Mouse (Mus musculus): ENCODE measurements around the gene Chsy1. TPM values are rescaled to one million over a fixed set of nuclear protein-coding genes. Genes with fewer than 3 reads are reported as not detected.

Gene Chsy1
- polyA plus RNA-seq, 1 experiment from 2014 or later = 11.7 TPM

GRCm38 (mm10) chr7:66090676-66091190, 18.6 kb upstream of the Chsy1 start:
- Histone ChIP-seq H3K4me2 (no peak overlapping the region), H3K36me3 (peaks cover 72% of the 10 kb centered on the region), H3K9me3 (no peaks in the 10 kb centered on the region), H3K4me1 (no peaks in the 10 kb centered on the region), H3K27me3 (replicated peaks) (no peaks in the 10 kb centered on the region), H3K9ac (no peak overlapping the region), H3K27ac (replicated peaks) (no peak overlapping the region), H3K4me3 (no peak overlapping the region)
- WGBS = 86% methylated on average over 11 of the region's 11 CpGs
- no peak for ATAC-seq (ENCODE audit: extremely low read depth, insufficient number of reproducible peaks, low FRiP score, low TSS enrichment)

DNA sequence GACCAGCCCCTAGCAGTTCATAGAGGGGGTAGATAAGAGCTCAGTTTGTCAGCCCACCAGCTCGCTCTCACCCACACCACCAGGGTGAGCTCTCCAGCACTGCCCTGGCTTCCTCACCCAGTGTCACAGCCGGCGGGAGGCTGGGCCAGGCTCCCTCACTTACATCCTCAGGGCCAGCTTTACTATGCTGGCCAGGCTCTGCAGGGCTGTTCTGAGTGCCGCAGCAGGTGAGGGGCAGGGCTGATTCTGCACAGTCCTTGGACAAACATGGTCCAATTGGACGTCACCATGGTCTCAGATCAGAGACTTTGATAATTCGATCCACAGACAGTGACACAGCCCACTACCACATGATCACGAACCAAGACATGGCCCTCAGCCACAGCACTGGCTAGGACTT, 17.8 kb upstream of the Chsy1 start:
- Histone ChIP-seq H3K4me1 (no peaks in the 10 kb centered on the region), H3K36me3 (peaks cover 64% of the 10 kb centered on the region), H3K27ac (replicated peaks) (no peak overlapping the region), H3K4me3 (no peak overlapping the region), H3K4me2 (no peak overlapping the region), H3K9ac (no peak overlapping the region), H3K27me3 (replicated peaks) (no peaks in the 10 kb centered on the region), H3K9me3 (no peaks in the 10 kb centered on the region)
- ATAC-seq (ENCODE audit: extremely low read depth, insufficient number of reproducible peaks, low FRiP score, low TSS enrichment) = no peak
- WGBS = 83% methylated on average over 7 of the region's 7 CpGs

DNA sequence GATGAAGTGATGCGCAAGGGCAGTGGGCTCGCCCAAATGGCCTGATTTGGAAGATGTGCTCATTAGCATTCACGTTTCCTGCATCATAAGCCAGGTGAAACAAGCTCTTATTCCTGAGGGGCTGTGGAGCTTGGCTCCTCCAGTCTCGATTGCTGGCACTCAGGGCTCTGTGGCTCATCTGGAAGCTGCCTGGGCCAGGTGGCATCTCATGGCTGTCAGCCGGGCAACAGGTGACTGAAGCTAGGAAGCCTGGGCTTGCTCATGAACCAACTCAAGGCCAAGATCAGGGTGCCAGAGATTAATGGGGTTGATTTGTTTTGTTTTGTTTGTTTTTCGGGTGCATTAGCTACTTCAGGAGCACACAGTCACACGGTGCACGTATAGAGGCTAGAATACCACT, 16.7 kb upstream of the Chsy1 start:
- ATAC-seq (ENCODE audit: extremely low read depth, insufficient number of reproducible peaks, low FRiP score, low TSS enrichment) = no peak
- Histone ChIP-seq H3K4me1 (no peaks in the 10 kb centered on the region), H3K9ac (no peak overlapping the region), H3K36me3 (peaks cover 53% of the 10 kb centered on the region), H3K27ac (replicated peaks) (no peak overlapping the region), H3K9me3 (no peaks in the 10 kb centered on the region), H3K27me3 (replicated peaks) (no peaks in the 10 kb centered on the region), H3K4me2 (no peak overlapping the region), H3K4me3 (no peak overlapping the region)
- 81% methylated on average over 8 of the region's 8 CpGs for WGBS

DNA sequence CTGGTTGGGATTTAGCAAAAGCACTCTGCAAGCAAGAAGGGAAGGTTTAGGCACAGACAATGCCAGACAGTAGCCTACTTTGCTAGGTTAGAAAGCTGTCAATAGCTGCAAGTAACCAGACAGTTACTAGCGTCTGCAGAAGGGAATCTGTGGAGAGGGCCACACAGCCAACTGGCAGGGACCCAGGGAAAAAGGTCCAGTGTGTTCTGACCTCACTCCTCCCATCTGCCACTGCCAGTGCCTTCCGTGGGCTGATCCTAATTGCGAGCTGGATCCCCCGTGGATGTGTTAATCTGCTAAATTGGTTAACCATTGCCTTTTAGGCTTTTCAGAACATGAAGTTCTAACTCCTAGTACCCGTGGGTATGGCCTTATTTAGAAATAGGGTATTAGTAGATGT, 15.2 kb upstream of the Chsy1 start:
- H3K27me3 ChIP-seq (replicated peaks) = no peaks in the 10 kb centered on the region
- H3K9ac ChIP-seq = no peak overlapping the region
- 64% methylated on average over 5 of the region's 5 CpGs for WGBS
- no peak overlapping the region for H3K4me2 ChIP-seq
- ATAC-seq (ENCODE audit: extremely low read depth, insufficient number of reproducible peaks, low FRiP score, low TSS enrichment) = no peak
- no peak overlapping the region for H3K4me3 ChIP-seq
- no peak overlapping the region for H3K27ac ChIP-seq (replicated peaks)
- peaks cover 38% of the 10 kb centered on the region for H3K36me3 ChIP-seq
- H3K9me3 ChIP-seq = no peaks in the 10 kb centered on the region
- H3K4me1 ChIP-seq = no peaks in the 10 kb centered on the region

GRCm38 (mm10) chr7:66098803-66099202, 10.5 kb upstream of the Chsy1 start:
- WGBS = 72% methylated on average over 7 of the region's 7 CpGs
- Histone ChIP-seq H3K27ac (replicated peaks) (no peak overlapping the region), H3K9ac (no peak overlapping the region), H3K9me3 (no peaks in the 10 kb centered on the region), H3K27me3 (replicated peaks) (peaks cover 10% of the 10 kb centered on the region), H3K4me2 (no peak overlapping the region), H3K36me3 (no peaks in the 10 kb centered on the region; the same call in 1 of the 2 replicates), H3K4me1 (peaks cover 3% of the 10 kb centered on the region; the same call in 1 of the 2 replicates), H3K4me3 (no peak overlapping the region)
- no peak for ATAC-seq (ENCODE audit: extremely low read depth, insufficient number of reproducible peaks, low FRiP score, low TSS enrichment)

- no peaks in the 10 kb centered on the region for H3K36me3 ChIP-seq
- H3K27ac ChIP-seq (replicated peaks) = no peak overlapping the region
- no peak overlapping the region for H3K9ac ChIP-seq
- no peaks in the 10 kb centered on the region for H3K9me3 ChIP-seq
- H3K4me3 ChIP-seq = no peak overlapping the region
- H3K4me2 ChIP-seq = no peak overlapping the region
- no peak for ATAC-seq (ENCODE audit: extremely low read depth, insufficient number of reproducible peaks, low FRiP score, low TSS enrichment)
- H3K4me1 ChIP-seq = peaks cover 17% of the 10 kb centered on the region
- WGBS = 5% methylated on average over 4 of the region's 4 CpGs
- H3K27me3 ChIP-seq (replicated peaks) = peaks cover 10% of the 10 kb centered on the region
These were observed 7.4 kb upstream of the Chsy1 start for GRCm38 (mm10) chr7:66101866-66102265.

- Histone ChIP-seq H3K9me3 (no peaks in the 10 kb centered on the region), H3K36me3 (no peaks in the 10 kb centered on the region), H3K27ac (replicated peaks) (no peak overlapping the region), H3K4me3 (no peak overlapping the region), H3K4me1 (peaks cover 29% of the 10 kb centered on the region), H3K4me2 (no peak overlapping the region), H3K27me3 (replicated peaks) (peaks cover 10% of the 10 kb centered on the region), H3K9ac (no peak overlapping the region)
- ATAC-seq (ENCODE audit: extremely low read depth, insufficient number of reproducible peaks, low FRiP score, low TSS enrichment) = no peak
- WGBS = 85% methylated on average over 5 of the region's 5 CpGs
These were observed 4.8 kb upstream of the Chsy1 start for GRCm38 (mm10) chr7:66104531-66104930.

- Histone ChIP-seq H3K4me2 (no peak overlapping the region), H3K36me3 (no peaks in the 10 kb centered on the region), H3K27me3 (replicated peaks) (peaks cover 6% of the 10 kb centered on the region), H3K27ac (replicated peaks) (no peak overlapping the region), H3K9me3 (no peaks in the 10 kb centered on the region), H3K4me1 (peaks cover 34% of the 10 kb centered on the region), H3K9ac (no peak overlapping the region), H3K4me3 (no peak overlapping the region)
- ATAC-seq (ENCODE audit: extremely low read depth, insufficient number of reproducible peaks, low FRiP score, low TSS enrichment) = no peak
- WGBS = 56% methylated on average over 4 of the region's 4 CpGs
These were observed 3.5 kb upstream of the Chsy1 start for GRCm38 (mm10) chr7:66105771-66106170.

GRCm38 (mm10) chr7:66106581-66107056, 2.7 kb upstream of the Chsy1 start:
- H3K9me3 ChIP-seq = no peaks in the 10 kb centered on the region
- no peak overlapping the region for H3K4me3 ChIP-seq
- no peak overlapping the region for H3K4me2 ChIP-seq
- no peaks in the 10 kb centered on the region for H3K27me3 ChIP-seq (replicated peaks)
- H3K4me1 ChIP-seq = peaks cover 42% of the 10 kb centered on the region
- H3K9ac ChIP-seq = no peak overlapping the region
- no peak overlapping the region for H3K27ac ChIP-seq (replicated peaks)
- 69% methylated on average over 7 of the region's 7 CpGs for WGBS
- ATAC-seq (ENCODE audit: extremely low read depth, insufficient number of reproducible peaks, low FRiP score, low TSS enrichment) = no peak
- H3K36me3 ChIP-seq = no peaks in the 10 kb centered on the region

- peaks cover 45% of the 10 kb centered on the region for H3K4me1 ChIP-seq
- H3K4me2 ChIP-seq = no peak overlapping the region
- H3K36me3 ChIP-seq = no peaks in the 10 kb centered on the region
- no peak for ATAC-seq (ENCODE audit: extremely low read depth, insufficient number of reproducible peaks, low FRiP score, low TSS enrichment)
- no peaks in the 10 kb centered on the region for H3K27me3 ChIP-seq (replicated peaks)
- H3K9me3 ChIP-seq = no peaks in the 10 kb centered on the region
- WGBS = 56% methylated on average over 11 of the region's 11 CpGs
- H3K27ac ChIP-seq (replicated peaks) = no peak overlapping the region
- H3K4me3 ChIP-seq = no peak overlapping the region
- H3K9ac ChIP-seq = no peak overlapping the region
These were observed 2.1 kb upstream of the Chsy1 start for GRCm38 (mm10) chr7:66107206-66107605.

DNA sequence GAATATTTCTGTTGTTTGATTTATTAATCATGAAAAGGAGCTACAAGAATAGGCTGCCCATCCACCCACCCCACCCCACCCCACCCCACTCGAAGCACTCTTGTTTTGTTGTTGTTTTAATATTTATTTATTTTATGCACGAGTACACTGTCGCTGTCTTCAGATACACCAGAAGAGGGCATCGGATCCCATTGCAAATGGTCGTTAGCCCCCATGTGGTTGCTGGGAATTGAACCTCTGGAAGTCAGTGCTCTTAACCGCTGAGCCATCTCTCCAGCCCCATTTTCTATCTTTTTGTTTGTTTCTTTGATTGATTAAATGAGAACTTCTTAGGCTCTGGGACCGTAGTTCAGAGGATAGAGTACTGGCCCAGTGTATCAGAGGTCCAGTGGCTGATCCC, 1.4 kb upstream of the Chsy1 start:
- Histone ChIP-seq H3K36me3 (no peaks in the 10 kb centered on the region), H3K4me2 (0 out of 2 replicates have a peak overlapping the region, but pooled peaks have one; percentile 94), H3K4me3 (no peak overlapping the region), H3K9ac (no peak overlapping the region), H3K27me3 (replicated peaks) (no peaks in the 10 kb centered on the region), H3K27ac (replicated peaks) (no peak overlapping the region), H3K9me3 (no peaks in the 10 kb centered on the region), H3K4me1 (peaks cover 52% of the 10 kb centered on the region)
- ATAC-seq (ENCODE audit: extremely low read depth, insufficient number of reproducible peaks, low FRiP score, low TSS enrichment) = no peak
- WGBS = 11% methylated on average over 7 of the region's 7 CpGs

- Histone ChIP-seq H3K9me3 (no peaks in the 10 kb centered on the region), H3K36me3 (peaks cover 4% of the 10 kb centered on the region), H3K4me2 (peak overlapping the region; percentile 94), H3K4me1 (peaks cover 71% of the 10 kb centered on the region), H3K4me3 (peak overlapping the region; percentile 87), H3K9ac (peak overlapping the region; percentile 96), H3K27ac (replicated peaks) (peak overlapping the region; percentile 92), H3K27me3 (replicated peaks) (no peaks in the 10 kb centered on the region)
- WGBS = under 1% methylated on average over 66 of the region's 77 CpGs
- peak; percentile 27; the same call in 1 of the 2 replicates for ATAC-seq (ENCODE audit: extremely low read depth, insufficient number of reproducible peaks, low FRiP score, low TSS enrichment)
These were observed 730 bp downstream of the Chsy1 start for GRCm38 (mm10) chr7:66109855-66110635.

Data from heart, embryonic 13.5 days (tissue).